Mouse (Mus musculus) E14TG2a.4 (cell line): Measurements from ENCODE around the gene Ankzf1.
A peak's percentile ranks its signal among the peaks of the same experiment; 100 is the strongest.

Source experiments
- H3K27me3 ChIP-seq: 2 replicates; pipeline ENCODE4 v1.6.1; 2014; ENCODE audit warnings: low read length, control low read depth; ENCODE audit not compliant: insufficient read depth
- H3K36me3 ChIP-seq: 2 replicates; pipeline ENCODE4 v1.6.1; 2014; ENCODE audit warnings: low read length, control low read depth; ENCODE audit not compliant: insufficient read depth
- H3K4me1 ChIP-seq: replicated peaks from 2 replicates; pipeline ENCODE4 v1.6.1; 2014; ENCODE audit warnings: low read depth, low read length, control low read depth
- H3K4me3 ChIP-seq: replicated peaks from 2 replicates; pipeline ENCODE4 v1.5.1; 2014; ENCODE audit warnings: mild to moderate bottlenecking, low read length
- H3K9me3 ChIP-seq: 2 replicates; pipeline ENCODE4 v1.6.1; 2014; ENCODE audit warnings: low read length, control low read depth
- CTCF ChIP-seq: conservative IDR thresholded peaks from 2 replicates; pipeline ENCODE4 v1.5.1; 2014; ENCODE audit warnings: low read length
- NANOG ChIP-seq: IDR thresholded peaks from 2 replicates; pipeline ENCODE4 v1.6.1; 2014; ENCODE audit warnings: borderline replicate concordance, low read length, mixed read lengths
- POU5F1 ChIP-seq: IDR thresholded peaks from 2 replicates; pipeline ENCODE4 v1.6.1; 2014; ENCODE audit warnings: low read length, borderline replicate concordance

Ankzf1 gene

GRCm38 (mm10) chr1:75210136-75211087, 18.5 kb downstream of the Ankzf1 start, which contains the start of the genes Glb1l and Stk16:
Gene Glb1l, minus strand, starts transcription at chr1:75210813.
Gene Stk16, plus strand, starts transcription at chr1:75210838.
- no peaks in the 10 kb centered on the region for H3K27me3 ChIP-seq

GRCm38 (mm10) chr1:75211141-75211708, 19.3 kb downstream of the Ankzf1 start:
- peaks cover 58% of the 10 kb centered on the region for H3K36me3 ChIP-seq
- H3K27me3 ChIP-seq: no peaks in the 10 kb centered on the region
- peak overlapping the region; percentile 95 for H3K4me3 ChIP-seq
- H3K4me1 ChIP-seq: peaks cover 75% of the 10 kb centered on the region
- TF ChIP-seq POU5F1 (no peak), NANOG (no peak), CTCF (no peak)
- no peaks in the 10 kb centered on the region; the same call in 1 of the 2 replicates for H3K9me3 ChIP-seq

More at GRCm38 (mm10) chr1:75210136-75211087, 18.5 kb downstream of the Ankzf1 start, which contains the start of the genes Glb1l and Stk16:
- H3K9me3 ChIP-seq: no peaks in the 10 kb centered on the region; the same call in 1 of the 2 replicates
- H3K36me3 ChIP-seq: peaks cover 53% of the 10 kb centered on the region
- peak within 1 kb of the TSS; percentile 95 for H3K4me3 ChIP-seq
- peaks cover 67% of the 10 kb centered on the region for H3K4me1 ChIP-seq
- TF ChIP-seq CTCF: no peak
- no peak for TF ChIP-seq NANOG
- TF ChIP-seq POU5F1: no peak

- H3K36me3 ChIP-seq: peaks cover 61% of the 10 kb centered on the region
- TF ChIP-seq CTCF: no peak
- no peak for TF ChIP-seq NANOG
- no peak for TF ChIP-seq POU5F1
- H3K27me3 ChIP-seq: no peaks in the 10 kb centered on the region
- peaks cover 88% of the 10 kb centered on the region for H3K4me1 ChIP-seq
- H3K4me3 ChIP-seq: peak overlapping the region; percentile 95
- no peaks in the 10 kb centered on the region for H3K9me3 ChIP-seq
Observed at GRCm38 (mm10) chr1:75212542-75212941, 20.6 kb downstream of the Ankzf1 start.

GRCm38 (mm10) chr1:75213096-75213495, 21.1 kb downstream of the Ankzf1 start:
- no peaks in the 10 kb centered on the region for H3K27me3 ChIP-seq
- H3K36me3 ChIP-seq: peaks cover 66% of the 10 kb centered on the region
- TF ChIP-seq CTCF (no peak), POU5F1 (no peak), NANOG (no peak)
- H3K4me3 ChIP-seq: peak overlapping the region; percentile 95
- H3K4me1 ChIP-seq: peaks cover 91% of the 10 kb centered on the region
- H3K9me3 ChIP-seq: no peaks in the 10 kb centered on the region

GRCm38 (mm10) chr1:75214442-75214841, 22.5 kb downstream of the Ankzf1 start:
- Histone ChIP-seq H3K4me3 (peak overlapping the region; percentile 32), H3K27me3 (peaks cover under 1% of the 10 kb centered on the region; the same call in 1 of the 2 replicates), H3K4me1 (peaks cover 90% of the 10 kb centered on the region), H3K36me3 (peaks cover 66% of the 10 kb centered on the region), H3K9me3 (no peaks in the 10 kb centered on the region)
- TF ChIP-seq POU5F1 (no peak), CTCF (no peak), NANOG (no peak)

GRCm38 (mm10) chr1:75214886-75215285, 22.9 kb downstream of the Ankzf1 start:
- peak overlapping the region; percentile 32 for H3K4me3 ChIP-seq
- H3K27me3 ChIP-seq: peaks cover 5% of the 10 kb centered on the region
- H3K36me3 ChIP-seq: peaks cover 66% of the 10 kb centered on the region
- peaks cover 90% of the 10 kb centered on the region for H3K4me1 ChIP-seq
- TF ChIP-seq CTCF: no peak
- no peak for TF ChIP-seq NANOG
- no peak for TF ChIP-seq POU5F1
- H3K9me3 ChIP-seq: no peaks in the 10 kb centered on the region

- Histone ChIP-seq H3K4me3 (0 out of 2 replicates have a peak overlapping the region, but pooled peaks have one; percentile 32), H3K4me1 (peaks cover 93% of the 10 kb centered on the region), H3K9me3 (no peaks in the 10 kb centered on the region), H3K27me3 (peaks cover 14% of the 10 kb centered on the region), H3K36me3 (peaks cover 66% of the 10 kb centered on the region)
- TF ChIP-seq NANOG: no peak
- no peak for TF ChIP-seq POU5F1
- no peak for TF ChIP-seq CTCF
Observed at GRCm38 (mm10) chr1:75215785-75216184, 23.8 kb downstream of the Ankzf1 start.

DNA sequence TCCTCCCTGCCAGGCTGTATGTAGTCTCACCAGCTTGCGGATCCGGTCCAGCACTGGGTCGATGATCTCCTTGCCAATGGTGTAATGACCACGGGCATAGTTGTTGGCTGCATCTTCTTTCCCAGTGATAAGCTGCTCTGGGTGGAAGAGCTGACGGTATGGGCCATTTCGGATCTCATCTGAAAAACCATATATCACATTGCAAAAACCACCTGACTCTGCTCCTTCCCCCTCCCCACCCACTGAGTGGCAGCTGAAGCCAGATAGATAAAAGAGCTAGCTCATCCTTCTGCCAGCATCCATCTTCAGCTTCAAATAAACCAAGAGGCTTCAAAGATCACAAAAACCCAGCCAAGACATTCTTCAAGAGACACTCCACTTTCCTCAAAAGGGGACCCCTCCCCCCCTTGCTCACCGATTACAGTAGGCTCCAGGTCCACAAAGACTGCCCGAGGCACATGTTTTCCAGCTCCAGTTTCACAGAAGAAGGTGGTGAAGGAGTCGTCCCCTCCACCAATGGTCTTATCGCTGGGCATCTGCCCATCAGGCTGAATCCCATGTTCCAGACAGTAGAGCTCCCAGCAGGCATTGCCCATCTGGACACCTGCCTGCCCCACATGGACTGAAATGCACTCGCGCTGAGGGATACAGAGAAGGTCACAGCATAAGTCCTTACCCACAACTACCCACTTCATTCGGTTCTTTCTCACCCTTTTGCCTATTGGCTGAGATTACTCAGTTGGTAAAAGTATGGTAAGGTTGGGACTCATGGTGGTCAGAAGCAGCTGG, 25.0 kb downstream of the Ankzf1 start:
- TF ChIP-seq CTCF (no peak), POU5F1 (no peak), NANOG (no peak)
- Histone ChIP-seq H3K9me3 (no peaks in the 10 kb centered on the region), H3K4me1 (peaks cover 95% of the 10 kb centered on the region), H3K27me3 (peaks cover 16% of the 10 kb centered on the region), H3K4me3 (peak overlapping the region; percentile 91), H3K36me3 (peaks cover 60% of the 10 kb centered on the region)
